Mouse (Mus musculus) cortical plate, adult 2 months (tissue): ENCODE data around the gene Zmynd11. TPM values are rescaled to one million over a fixed set of nuclear protein-coding genes. Genes with fewer than 3 reads are reported as not detected.

ENCODE experiments used
- H3K27ac ChIP-seq: fragments of 200-500 bp; 2 replicates; pipeline ENCODE4 v1.5.1; 2012; ENCODE audit warnings: low read length, control low read depth, inconsistent platforms; ENCODE audit not compliant: insufficient read depth
- H3K4me1 ChIP-seq: fragments of 200-500 bp; 2 replicates; pipeline ENCODE4 v1.6.1; 2011; ENCODE audit warnings: low read length; ENCODE audit not compliant: control insufficient read depth, insufficient read depth
- H3K4me3 ChIP-seq: fragments of 200-500 bp; 2 replicates; pipeline ENCODE4 v1.5.1; 2011; ENCODE audit warnings: mild to moderate bottlenecking, low read length, control low read depth; ENCODE audit not compliant: insufficient read depth
- CTCF ChIP-seq: fragments of 200-500 bp; IDR thresholded peaks from 2 replicates; pipeline ENCODE4 v1.5.1; 2011; ENCODE audit warnings: mild to moderate bottlenecking, control low read depth, low read length; ENCODE audit not compliant: insufficient read depth; ENCODE audit errors: extremely low read depth
- POLR2A ChIP-seq: fragments of 200-500 bp; IDR thresholded peaks from 2 replicates; pipeline ENCODE4 v1.6.1; 2011; ENCODE audit warnings: mild to moderate bottlenecking, low read length, control low read depth; ENCODE audit not compliant: insufficient read depth; ENCODE audit errors: extremely low read depth
- polyA plus RNA-seq: library from polyadenylated mRNA; depleted of rRNA; stranded (reverse); fragments of >200 nt; gene quantifications from 2 replicates; pipeline ENCODE4 v1.2.3, GENCODE M21; 2012

The Zmynd11 gene
- polyA plus RNA-seq, 1 experiment = 209 TPM

DNA sequence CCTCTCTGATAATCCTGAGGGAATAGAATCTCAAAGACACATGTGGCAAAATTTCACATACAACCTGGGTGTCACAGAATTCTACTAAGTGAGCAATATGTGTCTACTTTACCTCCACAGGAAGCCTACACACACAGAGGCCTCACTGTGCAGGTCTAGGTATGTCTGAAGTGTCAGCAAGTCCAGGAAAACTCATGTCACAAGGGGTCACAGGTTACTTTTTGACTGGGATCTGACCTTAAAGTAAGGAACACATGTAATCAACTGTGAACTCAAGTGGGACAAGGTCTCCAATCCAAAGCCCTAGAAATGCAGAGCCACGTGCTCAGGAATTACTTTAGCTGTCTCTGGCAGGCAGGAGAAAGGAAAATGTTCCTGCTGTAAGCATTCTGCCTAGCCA, 36.1 kb downstream of the Zmynd11 start:
- TF ChIP-seq POLR2A = no peak
- TF ChIP-seq CTCF = no peak
- no peak overlapping the region for H3K27ac ChIP-seq
- no peaks in the 10 kb centered on the region; the same call in 1 of the 2 replicates for H3K4me1 ChIP-seq
- no peak overlapping the region for H3K4me3 ChIP-seq

DNA sequence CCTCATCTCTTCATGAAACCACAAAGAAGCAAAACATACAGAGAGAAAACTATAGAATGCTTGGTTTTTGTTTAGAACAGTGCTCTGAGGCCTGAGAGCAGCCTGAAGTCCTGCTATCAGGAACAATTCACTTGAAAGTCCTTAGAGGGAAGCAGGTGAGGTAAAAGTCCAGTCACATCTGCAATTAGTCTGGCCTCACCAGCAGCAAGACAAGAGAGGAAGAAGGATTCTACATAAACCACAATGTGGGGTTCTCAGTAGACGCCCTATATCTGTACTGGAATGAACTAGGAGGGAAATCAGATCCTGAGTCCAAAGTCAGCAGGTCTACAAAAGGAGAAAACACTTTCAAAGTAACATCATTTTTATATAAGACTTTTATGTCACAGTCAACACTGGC, 49.9 kb downstream of the Zmynd11 start:
- TF ChIP-seq CTCF (no peak), POLR2A (no peak)
- Histone ChIP-seq H3K4me3 (no peak overlapping the region), H3K27ac (no peak overlapping the region), H3K4me1 (no peaks in the 10 kb centered on the region; the same call in 1 of the 2 replicates)

- Histone ChIP-seq H3K4me3 (no peak overlapping the region), H3K4me1 (no peaks in the 10 kb centered on the region), H3K27ac (no peak overlapping the region)
- no peak for TF ChIP-seq CTCF
- TF ChIP-seq POLR2A = no peak
Measured at GRCm38 (mm10) chr13:9713462-9714134, 51.5 kb downstream of the Zmynd11 start.

DNA sequence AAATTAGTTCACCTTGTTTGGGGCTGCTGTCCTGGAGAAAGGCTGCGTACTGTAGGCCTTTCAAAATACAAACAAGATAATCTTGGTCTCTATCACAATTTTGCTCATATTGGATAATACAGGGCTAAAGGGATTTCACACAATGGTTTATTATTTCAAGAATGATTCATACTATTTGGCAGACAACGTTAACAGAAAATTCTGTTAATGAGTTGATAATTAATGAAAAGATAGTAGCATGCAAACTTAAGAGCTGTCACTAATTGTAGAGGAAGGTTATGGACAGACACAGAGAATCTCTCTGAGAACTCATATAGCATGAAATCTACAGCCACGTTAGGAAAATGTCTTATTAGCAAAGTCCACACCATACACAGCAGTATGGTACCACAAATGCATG, 52.2 kb downstream of the Zmynd11 start:
- Histone ChIP-seq H3K4me3 (no peak overlapping the region), H3K27ac (no peak overlapping the region), H3K4me1 (no peaks in the 10 kb centered on the region; the same call in 1 of the 2 replicates)
- TF ChIP-seq POLR2A (no peak), CTCF (no peak)

- TF ChIP-seq CTCF = no peak
- TF ChIP-seq POLR2A = no peak
- no peak overlapping the region for H3K27ac ChIP-seq
- H3K4me1 ChIP-seq = no peaks in the 10 kb centered on the region; the same call in 1 of the 2 replicates
- no peak overlapping the region for H3K4me3 ChIP-seq
Measured at GRCm38 (mm10) chr13:9712409-9712808, 52.7 kb downstream of the Zmynd11 start.

GRCm38 (mm10) chr13:9708433-9709240, 56.5 kb downstream of the Zmynd11 start:
- Histone ChIP-seq H3K27ac (no peak overlapping the region), H3K4me1 (no peaks in the 10 kb centered on the region; the same call in 1 of the 2 replicates), H3K4me3 (no peak overlapping the region)
- TF ChIP-seq CTCF = no peak
- no peak for TF ChIP-seq POLR2A

DNA sequence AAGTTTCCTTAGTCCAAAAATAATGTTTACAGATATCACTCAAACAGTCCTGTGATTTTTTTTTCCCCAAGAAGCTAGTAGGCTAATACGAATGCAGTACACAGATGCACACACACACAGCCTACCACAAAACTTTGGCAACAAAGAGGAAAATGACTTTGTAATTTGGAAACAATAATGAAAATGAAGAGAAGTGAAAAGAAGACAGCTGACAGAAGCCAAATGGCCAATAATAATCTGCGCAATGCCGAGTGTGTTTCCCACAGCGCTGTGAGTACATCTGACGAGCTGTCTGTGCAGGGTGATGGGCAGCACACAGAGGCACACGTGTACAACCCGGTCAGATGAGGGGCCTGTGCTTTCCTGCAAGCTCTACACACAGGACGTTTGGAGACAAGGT, 58.4 kb downstream of the Zmynd11 start:
- Histone ChIP-seq H3K4me1 (peaks cover 2% of the 10 kb centered on the region; the same call in 1 of the 2 replicates), H3K4me3 (no peak overlapping the region), H3K27ac (no peak overlapping the region)
- TF ChIP-seq POLR2A (no peak), CTCF (no peak)

GRCm38 (mm10) chr13:9702615-9703235, 62.4 kb downstream of the Zmynd11 start:
- Histone ChIP-seq H3K27ac (no peak overlapping the region), H3K4me1 (peaks cover 2% of the 10 kb centered on the region; the same call in 1 of the 2 replicates)
- no peak for TF ChIP-seq POLR2A
- TF ChIP-seq CTCF = no peak

GRCm38 (mm10) chr13:9697340-9697739, 67.8 kb downstream of the Zmynd11 start:
- Histone ChIP-seq H3K4me1 (no peaks in the 10 kb centered on the region), H3K4me3 (no peak overlapping the region), H3K27ac (no peak overlapping the region)
- TF ChIP-seq CTCF (no peak), POLR2A (no peak)

More at GRCm38 (mm10) chr13:9702615-9703235, 62.4 kb downstream of the Zmynd11 start:
- no peak overlapping the region for H3K4me3 ChIP-seq
